Mouse (Mus musculus) testis, adult 2 months (tissue): Measurements from ENCODE around the gene Sepsecs. TPM values are rescaled to one million over a fixed set of nuclear protein-coding genes. Genes with fewer than 3 reads are reported as not detected.
A peak's percentile ranks its signal among the peaks of the same experiment; 100 is the strongest.
"Not testable (repeated sequence)": the region's sequence is repeated elsewhere in the genome, so short reads cannot be mapped to it uniquely, and the experiment has no call there.

ENCODE experiments used
- H3K27ac ChIP-seq: fragments of 200-500 bp; 2 replicates; pipeline ENCODE4 v1.5.1; 2012; ENCODE audit warnings: low read depth, low read length; ENCODE audit not compliant: control insufficient read depth, insufficient read depth
- H3K27me3 ChIP-seq: fragments of 200-500 bp; 2 replicates; pipeline ENCODE4 v1.6.1; 2012; ENCODE audit warnings: mild to moderate bottlenecking, low read length, moderate library complexity; ENCODE audit not compliant: control insufficient read depth, insufficient read depth
- H3K36me3 ChIP-seq: fragments of 200-500 bp; 2 replicates; pipeline ENCODE4 v1.6.1; 2012; ENCODE audit warnings: mild to moderate bottlenecking, low read length; ENCODE audit not compliant: control insufficient read depth, insufficient read depth
- H3K4me1 ChIP-seq: fragments of 200-500 bp; 2 replicates; pipeline ENCODE4 v1.6.1; 2012; ENCODE audit warnings: low read length; ENCODE audit not compliant: control insufficient read depth, insufficient read depth
- H3K4me3 ChIP-seq: fragments of 200-500 bp; 2 replicates; pipeline ENCODE4 v1.5.1; 2012; ENCODE audit warnings: low read depth, mild to moderate bottlenecking, low read length, moderate library complexity, mixed read lengths; ENCODE audit not compliant: control insufficient read depth
- CTCF ChIP-seq: fragments of 200-500 bp; IDR thresholded peaks from 2 replicates; pipeline ENCODE4 v1.5.1; 2012; ENCODE audit warnings: low read depth, mild to moderate bottlenecking, inconsistent platforms, low read length, moderate library complexity; ENCODE audit not compliant: control insufficient read depth, insufficient read depth, insufficient replicate concordance
- POLR2A ChIP-seq: fragments of 200-500 bp; IDR thresholded peaks from 2 replicates; pipeline ENCODE4 v1.6.1; 2012; ENCODE audit warnings: low read depth, mild to moderate bottlenecking, inconsistent platforms, low read length, moderate library complexity; ENCODE audit not compliant: control insufficient read depth
- polyA plus RNA-seq: library from polyadenylated mRNA; depleted of rRNA; stranded (reverse); fragments of >200 nt; gene quantifications from 2 replicates; pipeline ENCODE4 v1.2.3, GENCODE M21; 2012; rRNA removed

Gene Sepsecs
- 6.1 and 6.9 TPM in 2 replicates for polyA plus RNA-seq

DNA sequence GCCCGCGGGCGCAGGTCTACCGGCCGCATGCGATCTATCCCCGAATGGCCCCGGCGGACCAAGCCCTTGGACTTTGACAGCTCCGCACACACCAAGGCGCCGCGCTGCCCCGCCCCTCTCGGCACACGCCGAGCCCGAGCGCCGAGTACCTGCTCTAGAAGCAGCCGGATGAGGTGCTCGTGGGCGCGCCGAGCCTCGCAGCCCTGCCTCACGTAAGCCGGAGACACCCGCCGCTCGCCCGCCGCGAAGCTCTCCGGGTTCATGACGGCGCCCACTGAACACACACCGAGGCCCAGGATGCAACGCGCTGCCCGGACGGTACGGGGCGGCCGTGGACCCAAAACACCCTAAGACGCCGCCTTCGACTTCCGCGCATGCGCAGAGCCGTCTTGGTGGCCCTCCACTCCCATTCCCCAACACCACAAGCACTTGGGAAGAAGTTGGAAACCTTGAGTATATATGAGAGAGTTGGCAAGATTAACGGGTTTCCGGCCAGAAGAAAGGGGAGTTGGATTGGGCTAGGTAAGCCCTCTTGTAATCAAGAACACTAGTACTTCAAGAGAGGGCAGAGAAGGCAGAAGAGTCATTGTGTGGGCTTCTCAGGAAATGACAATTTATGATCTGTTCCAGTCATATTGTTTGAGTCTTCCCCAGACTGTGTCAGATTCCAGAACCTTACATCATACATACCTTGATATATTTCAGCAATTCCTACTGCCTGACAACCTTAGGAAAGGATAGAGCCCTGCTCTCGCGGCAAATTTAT lies at the start of gene Sepsecs:
Gene Sepsecs, minus strand, starts transcription at position 283 of the 766 bp plus-strand sequence.
- Histone ChIP-seq H3K4me1 (no peaks in the 10 kb centered on the region), H3K4me3 (peak within 1 kb of the TSS; percentile 94), H3K27me3 (no peaks in the 10 kb centered on the region), H3K36me3 (no peaks in the 10 kb centered on the region), H3K27ac (peak within 1 kb of the TSS; percentile 69; the same call in 1 of the 2 replicates)
- TF ChIP-seq CTCF (no peak), POLR2A (peak; percentile 66)

DNA sequence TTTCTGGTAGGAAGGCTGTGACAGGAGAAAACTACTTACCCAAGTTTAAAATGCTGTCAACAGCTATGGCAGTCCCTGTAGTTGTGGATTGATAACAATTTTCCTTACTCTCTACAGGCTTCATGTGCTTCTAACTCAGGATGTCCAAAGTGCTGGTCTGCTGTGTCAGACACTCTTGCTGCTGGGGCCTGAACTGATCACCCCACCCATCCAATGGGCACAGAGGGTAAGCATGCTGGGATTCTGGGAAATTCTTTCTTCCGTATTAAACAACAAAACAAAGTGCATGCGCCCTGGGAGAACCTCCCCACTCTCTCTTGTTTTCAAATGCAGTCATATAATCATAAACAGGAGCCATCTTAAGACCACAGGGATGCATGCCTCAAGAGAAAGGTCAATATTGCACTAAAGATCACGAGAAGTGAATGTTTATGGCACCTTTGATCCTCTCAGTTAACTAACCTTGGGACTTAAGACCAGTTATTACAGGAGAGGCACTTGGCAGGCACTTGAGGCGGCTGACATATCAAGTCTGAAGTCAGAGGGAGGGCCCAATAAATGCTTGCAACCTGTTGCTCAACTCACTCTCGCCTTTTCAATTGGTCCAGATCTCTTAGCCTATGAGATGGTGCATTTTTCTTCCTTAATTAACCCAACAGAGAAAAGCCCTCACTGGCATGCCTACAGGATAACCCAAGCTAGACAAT lies 47.4 kb upstream of the Sepsecs start:
- Histone ChIP-seq H3K4me1 (peaks cover 3% of the 10 kb centered on the region; the same call in 1 of the 2 replicates), H3K27ac (no peak overlapping the region), H3K36me3 (no peaks in the 10 kb centered on the region), H3K4me3 (no peak overlapping the region), H3K27me3 (no peaks in the 10 kb centered on the region)
- no peak for TF ChIP-seq CTCF

GRCm38 (mm10) chr5:52712704-52713103 lies 43.2 kb upstream of the Sepsecs start:
- TF ChIP-seq POLR2A (no peak), CTCF (no peak)
- H3K4me1 ChIP-seq, result no peaks in the 10 kb centered on the region
- H3K36me3 ChIP-seq, result no peaks in the 10 kb centered on the region
- no peak overlapping the region for H3K4me3 ChIP-seq
- H3K27me3 ChIP-seq, result no peaks in the 10 kb centered on the region
- H3K27ac ChIP-seq, result no peak overlapping the region

GRCm38 (mm10) chr5:52704562-52704961 lies 35.1 kb upstream of the Sepsecs start:
- no peak overlapping the region for H3K4me3 ChIP-seq
- H3K27ac ChIP-seq, result no peak overlapping the region
- TF ChIP-seq CTCF (no peak), POLR2A (no peak)
- no peaks in the 10 kb centered on the region for H3K27me3 ChIP-seq
- no peaks in the 10 kb centered on the region for H3K4me1 ChIP-seq
- H3K36me3 ChIP-seq, result no peaks in the 10 kb centered on the region

- not testable (repeated sequence) for H3K27me3 ChIP-seq, H3K4me3 ChIP-seq, H3K36me3 ChIP-seq, H3K27ac ChIP-seq, H3K4me1 ChIP-seq
These were observed 28.5 kb upstream of the Sepsecs start for GRCm38 (mm10) chr5:52697882-52698440.

DNA sequence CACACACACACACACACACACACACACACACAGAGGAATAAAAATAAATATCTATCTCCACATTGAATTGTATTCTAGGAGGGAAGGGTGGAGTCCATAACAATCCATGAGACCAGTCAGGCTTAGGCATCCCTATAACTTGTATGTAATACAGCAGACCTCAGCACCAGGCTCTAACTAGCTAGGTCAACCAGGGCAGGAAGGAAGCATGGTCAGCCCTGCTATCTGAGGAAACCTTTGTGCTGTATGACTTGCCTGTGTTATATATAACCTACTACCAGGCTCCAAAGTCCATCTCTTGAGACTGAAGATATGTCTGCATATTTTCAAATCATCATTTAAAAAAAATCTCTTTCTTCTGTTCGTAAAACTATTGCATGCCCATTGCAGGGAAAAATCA lies 27.8 kb upstream of the Sepsecs start:
- Histone ChIP-seq H3K36me3 (no peaks in the 10 kb centered on the region), H3K27me3 (no peaks in the 10 kb centered on the region), H3K27ac (no peak overlapping the region), H3K4me3 (no peak overlapping the region), H3K4me1 (no peaks in the 10 kb centered on the region)
- no peak for TF ChIP-seq CTCF
- TF ChIP-seq POLR2A, result no peak

GRCm38 (mm10) chr5:52687741-52688455 lies 18.4 kb upstream of the Sepsecs start:
- H3K36me3 ChIP-seq, result no peaks in the 10 kb centered on the region
- no peaks in the 10 kb centered on the region for H3K4me1 ChIP-seq
- H3K27ac ChIP-seq, result no peak overlapping the region
- TF ChIP-seq POLR2A, result no peak
- no peak for TF ChIP-seq CTCF
- no peaks in the 10 kb centered on the region for H3K27me3 ChIP-seq
- H3K4me3 ChIP-seq, result no peak overlapping the region
